Mouse (Mus musculus) liver, embryonic 14.5 days (tissue): ENCODE data around the gene Tnfrsf9.

Experiments used
- CTCF ChIP-seq: IDR thresholded peaks from 2 replicates; pipeline ENCODE4 v1.5.1; 2016; ENCODE audit warnings: antibody characterized with exemption, low read depth, control low read depth
- EP300 ChIP-seq: IDR thresholded peaks from 2 replicates; pipeline ENCODE4 v1.6.1; 2016; ENCODE audit warnings: antibody characterized with exemption, low read depth

- TF ChIP-seq CTCF, result no peak
- no peak for TF ChIP-seq EP300
Measured at GRCm38 (mm10) chr4:150973264-150973663, 58.9 kb downstream of the Tnfrsf9 start.
